Mouse (Mus musculus): Measurements from ENCODE around the gene Lce3c. TPM values are rescaled to one million over a fixed set of nuclear protein-coding genes. Genes with fewer than 3 reads are reported as not detected.
A peak's percentile ranks its signal among the peaks of the same experiment; 100 is the strongest.

Gene Lce3c
- not detected for total RNA-seq (2021)

- no peak for DNase-seq (ENCODE audit: low spot score in 2 of 2)
- intact Hi-C loops (cut with DNase I), result no loop called here
Measured at GRCm38 (mm10) chr3:92944186-92944585, at the start of gene Lce3c. TSS of gene Lce3c (plus strand) at chr3:92944486.

- intact Hi-C loops (cut with DNase I), result no loop called here
- DNase-seq (ENCODE audit: low spot score in 2 of 2), result no peak
Measured at GRCm38 (mm10) chr3:92894489-92894888, 49.8 kb upstream of the Lce3c start.

- intact Hi-C loops (cut with DNase I), result loop anchor here (5.0 kb wide), 2 partner anchors 151 to 751 kb away; partner anchors contain the start of gene Lce1g
- peak; percentile 26 to 34 for DNase-seq (ENCODE audit: low spot score in 2 of 2)
Measured at GRCm38 (mm10) chr3:92902992-92903391, 41.3 kb upstream of the Lce3c start.

GRCm38 (mm10) chr3:92903640-92904039, 40.6 kb upstream of the Lce3c start:
- intact Hi-C loops (cut with DNase I), result loop anchor here (5.0 kb wide), 2 partner anchors 151 to 751 kb away; partner anchors contain the start of gene Lce1g
- peak in 1 of 2 experiments; percentile 8 for DNase-seq (ENCODE audit: low spot score in 2 of 2)

GRCm38 (mm10) chr3:92905182-92905581, 39.1 kb upstream of the Lce3c start:
- no peak for DNase-seq (ENCODE audit: low spot score in 2 of 2)
- intact Hi-C loops (cut with DNase I), result no loop called here

GRCm38 (mm10) chr3:92907571-92907970, 36.7 kb upstream of the Lce3c start:
- peak; percentile 14 to 24 for DNase-seq (ENCODE audit: low spot score in 2 of 2)
- intact Hi-C loops (cut with DNase I), result loop anchor here (2.0 kb wide), 1 partner anchor 123 kb away; no protein-coding TSS in a partner anchor

GRCm38 (mm10) chr3:92920364-92920763, 23.9 kb upstream of the Lce3c start:
- peak; percentile 15 to 24 for DNase-seq (ENCODE audit: low spot score in 2 of 2)
- intact Hi-C loops (cut with DNase I), result no loop called here

- intact Hi-C loops (cut with DNase I), result no loop called here
- no peak for DNase-seq (ENCODE audit: low spot score in 2 of 2)
Measured at GRCm38 (mm10) chr3:92926130-92926529, 18.2 kb upstream of the Lce3c start, which contains the start of gene Lce3a. TSS of gene Lce3a (minus strand) at chr3:92926230.

- intact Hi-C loops (cut with DNase I), result no loop called here
- no peak for DNase-seq (ENCODE audit: low spot score in 2 of 2)
Measured at GRCm38 (mm10) chr3:92932679-92933078, 11.6 kb upstream of the Lce3c start, which contains the start of gene Lce3b. TSS of gene Lce3b (plus strand) at chr3:92932979.

GRCm38 (mm10) chr3:92957090-92957489, 12.8 kb downstream of the Lce3c start, which contains the start of gene Lce3d:
TSS of gene Lce3d (plus strand) at chr3:92957390.
- intact Hi-C loops (cut with DNase I), result no loop called here
- DNase-seq (ENCODE audit: low spot score in 2 of 2), result no peak

GRCm38 (mm10) chr3:92966761-92967160, 22.5 kb downstream of the Lce3c start, which contains the start of gene Lce3e:
TSS of gene Lce3e (plus strand) at chr3:92967061.
- DNase-seq (ENCODE audit: low spot score in 2 of 2), result no peak
- intact Hi-C loops (cut with DNase I), result no loop called here

GRCm38 (mm10) chr3:92978484-92978883, 34.2 kb downstream of the Lce3c start:
- DNase-seq (ENCODE audit: low spot score in 2 of 2), result no peak
- intact Hi-C loops (cut with DNase I), result no loop called here

- intact Hi-C loops (cut with DNase I), result no loop called here
- no peak for DNase-seq (ENCODE audit: low spot score in 2 of 2)
Measured at GRCm38 (mm10) chr3:92991926-92992325, 47.6 kb downstream of the Lce3c start, which contains the start of gene Lce3f. TSS of gene Lce3f (plus strand) at chr3:92992226.

Other genes starting within 250 kb of the Lce3c start
- not detected for gene Lce1e, start 235.4 kb upstream of the Lce3c start, total RNA-seq (2021)
- gene Lce1f, start 224.1 kb upstream of the Lce3c start, total RNA-seq (2021), result not detected
- not detected for gene Gm38119, start 205.4 kb upstream of the Lce3c start, total RNA-seq (2021)
- not detected for gene Lce1g, start 192.1 kb upstream of the Lce3c start, total RNA-seq (2021)
- gene Lce1h, start 179.4 kb upstream of the Lce3c start, total RNA-seq (2021), result not detected
- gene Lce1i, start 165.6 kb upstream of the Lce3c start, total RNA-seq (2021), result not detected
- not detected for gene Lce1j, start 154.0 kb upstream of the Lce3c start, total RNA-seq (2021)
- not detected for gene Lce1k, start 136.6 kb upstream of the Lce3c start, total RNA-seq (2021)
- gene Kprp, start 117.2 kb upstream of the Lce3c start, total RNA-seq (2021), result not detected
- gene Lce1l, start 93.2 kb upstream of the Lce3c start, total RNA-seq (2021), result not detected
- not detected for gene 2310050C09Rik, start 74.3 kb upstream of the Lce3c start, total RNA-seq (2021)
- gene Lce3a, start 18.3 kb upstream of the Lce3c start, total RNA-seq (2021), result not detected
- not detected for gene Lce3b, start 11.5 kb upstream of the Lce3c start, total RNA-seq (2021)
- gene Lce3d, start 12.9 kb downstream of the Lce3c start, total RNA-seq (2021), result not detected
- not detected for gene Lce3e, start 22.6 kb downstream of the Lce3c start, total RNA-seq (2021)
- not detected for gene Lce3f, start 47.7 kb downstream of the Lce3c start, total RNA-seq (2021)
- gene Crct1, start 71.2 kb downstream of the Lce3c start, total RNA-seq (2021), result under 1 TPM in 1 of 2 experiments, not detected in 1; 0.60 TPM
- gene Lce1m, start 74.6 kb downstream of the Lce3c start, total RNA-seq (2021), result not detected
- not detected for gene Gm4858, start 124.3 kb downstream of the Lce3c start, total RNA-seq (2021)
- not detected for gene Crnn, start 200.3 kb downstream of the Lce3c start, total RNA-seq (2021)

All from left cerebral cortex, postnatal 25 days (tissue).